In the genomic region with DNA sequence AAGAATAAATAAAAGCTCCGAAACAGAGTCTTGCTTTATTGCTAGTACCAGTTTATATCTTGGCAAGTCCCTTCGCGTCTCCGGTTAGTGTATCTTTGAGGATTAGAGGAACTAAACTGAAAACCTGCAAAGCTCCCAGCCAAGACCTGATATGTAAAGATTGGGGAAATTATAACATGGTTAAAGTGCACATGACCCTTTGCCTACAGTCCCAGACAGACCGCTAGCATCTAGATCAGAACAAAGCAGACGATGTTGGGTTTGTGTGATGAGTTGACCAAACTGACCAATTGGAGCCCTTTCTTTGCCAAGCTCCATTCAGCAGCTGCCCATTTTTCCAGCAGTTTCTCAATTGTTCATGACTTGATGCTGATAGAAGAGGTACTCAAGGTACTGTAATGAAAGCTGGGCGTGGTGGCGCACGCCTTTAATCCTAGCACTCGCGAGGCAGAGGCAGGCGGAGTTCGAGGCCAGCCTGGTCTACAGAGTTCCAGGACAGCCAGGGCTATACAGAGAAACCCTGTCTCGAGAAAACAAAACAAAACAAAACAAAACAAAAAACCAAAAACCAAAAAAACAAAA, we compare ENCODE assay signal across 8 mouse cellular contexts. TPM values are rescaled to one million over a fixed set of nuclear protein-coding genes. Genes with fewer than 3 reads are reported as not detected.
A peak's percentile ranks its signal among the peaks of the same experiment; 100 is the strongest.
DNase-seq lines count a peak whose midpoint lies in the region; ATAC-seq and TF ChIP-seq lines count a peak whose summit lies in the region.

No protein-coding gene starts in this region.

- DNase-seq in lung, embryonic 14.5 days = no peak
- DNase-seq in lung, adult 18-20 months = no peak
- DNase-seq in ovary, postnatal 36 days (ENCODE audit: low spot score) = no peak
- no peak for DNase-seq in urinary bladder, postnatal 4 days (ENCODE audit: low spot score in 2 of 2)

- WGBS in lung, embryonic 14.5 days = 85% methylated on average over 14 of the region's 14 CpGs
- 91% methylated on average over 14 of the region's 14 CpGs for WGBS in embryonic facial prominence, embryonic 13.5 days
- 88% methylated on average over 14 of the region's 14 CpGs for WGBS in intestine, embryonic 15.5 days
- 92% methylated on average over 14 of the region's 14 CpGs for WGBS in neural tube, embryonic 12.5 days

- peak overlapping the region; percentile 86 for H3K4me2 ChIP-seq in lung, embryonic 14.5 days
- H3K4me2 ChIP-seq in embryonic facial prominence, embryonic 13.5 days = peak overlapping the region; percentile 87
- H3K4me2 ChIP-seq in intestine, embryonic 15.5 days (replicated peaks) = peak overlapping the region; percentile 73
- peak overlapping the region; percentile 94 for H3K4me2 ChIP-seq in neural tube, embryonic 12.5 days (replicated peaks)

- H3K4me3 ChIP-seq in lung, embryonic 14.5 days (ENCODE audit: low read depth, low read length) = peak overlapping the region; percentile 77
- peak overlapping the region; percentile 65 for H3K4me3 ChIP-seq in embryonic facial prominence, embryonic 13.5 days
- peak overlapping the region; percentile 74; the same call in 1 of the 2 replicates for H3K4me3 ChIP-seq in intestine, embryonic 15.5 days (replicated peaks)
- H3K4me3 ChIP-seq in neural tube, embryonic 12.5 days = no peak overlapping the region

- 0 out of 2 replicates have a peak overlapping the region, but pooled peaks have one; percentile 90 for H3K9ac ChIP-seq in lung, embryonic 14.5 days
- peak overlapping the region; percentile 94 for H3K9ac ChIP-seq in embryonic facial prominence, embryonic 13.5 days
- no peak overlapping the region for H3K9ac ChIP-seq in intestine, embryonic 15.5 days
- H3K9ac ChIP-seq in neural tube, embryonic 12.5 days = no peak overlapping the region

- no peaks in the 10 kb centered on the region for H3K9me3 ChIP-seq in lung, embryonic 14.5 days (ENCODE audit: low read depth, low read length)
- H3K9me3 ChIP-seq in embryonic facial prominence, embryonic 13.5 days = no peaks in the 10 kb centered on the region
- no peaks in the 10 kb centered on the region for H3K9me3 ChIP-seq in intestine, embryonic 15.5 days
- H3K9me3 ChIP-seq in neural tube, embryonic 12.5 days = no peaks in the 10 kb centered on the region

- peaks cover 34% of the 10 kb centered on the region for H3K36me3 ChIP-seq in lung, embryonic 14.5 days (ENCODE audit: insufficient read depth)
- peaks cover 29% of the 10 kb centered on the region for H3K36me3 ChIP-seq in embryonic facial prominence, embryonic 13.5 days
- peaks cover 14% of the 10 kb centered on the region for H3K36me3 ChIP-seq in intestine, embryonic 15.5 days
- H3K36me3 ChIP-seq in neural tube, embryonic 12.5 days = peaks cover 26% of the 10 kb centered on the region

- H3K4me1 ChIP-seq in lung, embryonic 14.5 days (ENCODE audit: insufficient read depth) = peaks cover 12% of the 10 kb centered on the region; the same call in 1 of the 2 replicates
- H3K4me1 ChIP-seq in embryonic facial prominence, embryonic 13.5 days = peaks cover 49% of the 10 kb centered on the region
- peaks cover 49% of the 10 kb centered on the region for H3K4me1 ChIP-seq in intestine, embryonic 15.5 days (replicated peaks)
- H3K4me1 ChIP-seq in neural tube, embryonic 12.5 days = peaks cover 42% of the 10 kb centered on the region

- H3K27ac ChIP-seq in lung, embryonic 14.5 days (ENCODE audit: low read depth) = no peak overlapping the region
- H3K27ac ChIP-seq in embryonic facial prominence, embryonic 13.5 days = no peak overlapping the region
- H3K27ac ChIP-seq in intestine, embryonic 15.5 days = no peak overlapping the region
- no peak overlapping the region for H3K27ac ChIP-seq in neural tube, embryonic 12.5 days

- no peaks in the 10 kb centered on the region for H3K27me3 ChIP-seq in lung, embryonic 14.5 days (ENCODE audit: insufficient read depth, low read length)
- no peaks in the 10 kb centered on the region for H3K27me3 ChIP-seq in embryonic facial prominence, embryonic 13.5 days
- no peaks in the 10 kb centered on the region for H3K27me3 ChIP-seq in intestine, embryonic 15.5 days (replicated peaks)
- no peaks in the 10 kb centered on the region for H3K27me3 ChIP-seq in neural tube, embryonic 12.5 days (replicated peaks)

- TF ChIP-seq CTCF in lung, embryonic 14.5 days (IDR thresholded peaks at IDR 0.05; ENCODE audit: low read depth) = no peak

- ATAC-seq in lung, embryonic 14.5 days (ENCODE audit: insufficient read depth) = no peak
- no peak for ATAC-seq in embryonic facial prominence, embryonic 13.5 days (ENCODE audit: insufficient number of reproducible peaks, insufficient read depth, low FRiP score, low TSS enrichment, low read depth)
- no peak for ATAC-seq in intestine, embryonic 15.5 days
- ATAC-seq in neural tube, embryonic 12.5 days (ENCODE audit: low FRiP score, low read depth) = no peak
- no peak for ATAC-seq in frontal cortex, adult (ENCODE audit: low TSS enrichment)

RNA-seq across cellular contexts. Expression of a gene that starts 0.8 kb away (rescaled TPM):
- polyA plus RNA-seq in lung, embryonic 14.5 days (2014; fragmentation: Nextera tagmentation; extraction: Ambion mirVana) = 935 and 1,086 TPM in 2 replicates
- 1,096 and 1,227 TPM in 2 replicates for polyA plus RNA-seq in embryonic facial prominence, embryonic 13.5 days (2015; fragmentation: Nextera tagmentation; extraction: Ambion mirVana)
- 888 and 1,051 TPM in 2 replicates for polyA plus RNA-seq in intestine, embryonic 15.5 days (2015; fragmentation: Nextera tagmentation; extraction: Ambion mirVana)
- polyA plus RNA-seq in neural tube, embryonic 12.5 days (2016; fragmentation: Nextera tagmentation; extraction: Ambion mirVana) = 887 and 959 TPM in 2 replicates

RNA-seq across cellular contexts. Expression of a gene that starts 1.1 kb away (rescaled TPM):
- polyA plus RNA-seq in lung, embryonic 14.5 days (2014; fragmentation: Nextera tagmentation; extraction: Ambion mirVana) = 132 and 136 TPM in 2 replicates
- 123 TPM in 2 replicates for polyA plus RNA-seq in embryonic facial prominence, embryonic 13.5 days (2015; fragmentation: Nextera tagmentation; extraction: Ambion mirVana)
- polyA plus RNA-seq in intestine, embryonic 15.5 days (2015; fragmentation: Nextera tagmentation; extraction: Ambion mirVana) = 107 and 111 TPM in 2 replicates
- 122 and 133 TPM in 2 replicates for polyA plus RNA-seq in neural tube, embryonic 12.5 days (2016; fragmentation: Nextera tagmentation; extraction: Ambion mirVana)

RNA-seq across cellular contexts. Expression of a gene that starts 9.0 kb away (rescaled TPM):
- polyA plus RNA-seq in lung, embryonic 14.5 days (2014; fragmentation: Nextera tagmentation; extraction: Ambion mirVana) = 1.1 and 1.2 TPM in 2 replicates
- polyA plus RNA-seq in embryonic facial prominence, embryonic 13.5 days (2015; fragmentation: Nextera tagmentation; extraction: Ambion mirVana) = 2.0 and 2.2 TPM in 2 replicates
- 1.3 and 1.4 TPM in 2 replicates for polyA plus RNA-seq in intestine, embryonic 15.5 days (2015; fragmentation: Nextera tagmentation; extraction: Ambion mirVana)
- polyA plus RNA-seq in neural tube, embryonic 12.5 days (2016; fragmentation: Nextera tagmentation; extraction: Ambion mirVana) = 1.6 and 2.0 TPM in 2 replicates

RNA-seq across cellular contexts. Expression of a gene that starts 59.1 kb away (rescaled TPM):
- polyA plus RNA-seq in lung, embryonic 14.5 days (2014; fragmentation: Nextera tagmentation; extraction: Ambion mirVana) = 24.5 and 27.2 TPM in 2 replicates
- polyA plus RNA-seq in embryonic facial prominence, embryonic 13.5 days (2015; fragmentation: Nextera tagmentation; extraction: Ambion mirVana) = 33.1 and 36.1 TPM in 2 replicates
- 28.5 and 28.9 TPM in 2 replicates for polyA plus RNA-seq in intestine, embryonic 15.5 days (2015; fragmentation: Nextera tagmentation; extraction: Ambion mirVana)
- 31.4 and 31.5 TPM in 2 replicates for polyA plus RNA-seq in neural tube, embryonic 12.5 days (2016; fragmentation: Nextera tagmentation; extraction: Ambion mirVana)

Comparison
In these comparisons a context has a peak if more than half of its experiments do, and no peak if none do; other contexts are left out.
1. H3K9ac ChIP-seq: peak in lung, embryonic 14.5 days (single experiment) and embryonic facial prominence, embryonic 13.5 days (single experiment); none in intestine, embryonic 15.5 days (single experiment) and neural tube, embryonic 12.5 days (single experiment).
2. Peak in every context shown above with its lines, with median percentiles within 50 percentile points of each other: H3K4me2 ChIP-seq.